Mouse (Mus musculus): ENCODE results near the gene Gm45021.

The Gm45021 gene

DNA sequence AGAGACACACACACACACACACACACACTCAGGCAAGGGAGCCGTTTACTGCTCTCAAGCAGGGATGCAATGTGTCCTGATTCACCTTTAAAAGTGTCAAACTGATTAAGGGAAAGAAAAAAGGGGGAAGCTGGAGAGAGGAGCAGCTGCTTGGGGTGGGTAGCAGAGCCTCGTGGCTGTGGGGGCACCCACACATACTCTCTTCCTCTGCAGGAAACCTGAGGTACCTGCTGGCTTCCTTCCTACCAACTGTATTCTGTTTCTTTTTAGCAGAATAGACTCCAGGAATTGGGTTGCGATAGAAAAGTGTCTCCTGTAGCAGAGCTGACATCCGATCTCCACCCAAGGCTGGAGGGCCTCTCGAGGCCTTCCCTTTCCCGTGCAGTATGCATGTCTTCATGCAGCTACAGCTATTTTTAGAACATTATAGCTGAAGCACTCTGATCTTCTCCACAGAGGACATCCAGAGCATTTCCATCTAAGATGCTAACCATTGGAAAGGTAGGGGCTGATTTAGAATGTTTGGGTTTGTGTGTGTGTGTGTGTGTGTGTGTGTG is at the start of gene Gm45021:
Gene Gm45021 (plus strand): TSS at position 417 of the 557 bp plus-strand sequence.
- DNase-seq (ENCODE audit: low spot score) = no peak

- DNase-seq (ENCODE audit: low spot score) = no peak
Measured at GRCm38 (mm10) chr6:48539860-48540259, 49.5 kb upstream of the Gm45021 start.

GRCm38 (mm10) chr6:48540721-48541120 is 48.7 kb upstream of the Gm45021 start:
- DNase-seq (ENCODE audit: low spot score) = no peak

- DNase-seq (ENCODE audit: low spot score) = no peak
Measured at GRCm38 (mm10) chr6:48541560-48542450, 47.6 kb upstream of the Gm45021 start.

DNA sequence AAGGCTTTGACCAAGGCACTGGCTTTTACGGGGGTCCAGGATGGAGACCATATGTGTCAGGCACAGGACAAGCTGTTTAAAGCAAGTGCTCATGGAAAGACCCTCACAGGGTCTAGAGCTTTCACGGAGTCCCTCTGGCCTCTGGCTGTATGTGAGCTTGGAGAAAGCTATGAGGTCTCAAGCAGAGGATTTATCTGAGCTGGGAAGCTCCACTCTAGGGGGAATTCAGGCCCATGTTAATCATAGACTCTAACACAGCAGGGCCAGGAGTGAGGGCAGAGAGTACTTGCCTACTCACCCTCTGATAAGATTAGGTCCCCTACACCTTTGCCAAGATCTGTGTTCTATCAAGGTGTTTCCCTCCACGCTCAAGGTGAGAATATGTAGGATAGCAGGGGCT is 46.8 kb upstream of the Gm45021 start:
- DNase-seq (ENCODE audit: low spot score) = no peak

DNA sequence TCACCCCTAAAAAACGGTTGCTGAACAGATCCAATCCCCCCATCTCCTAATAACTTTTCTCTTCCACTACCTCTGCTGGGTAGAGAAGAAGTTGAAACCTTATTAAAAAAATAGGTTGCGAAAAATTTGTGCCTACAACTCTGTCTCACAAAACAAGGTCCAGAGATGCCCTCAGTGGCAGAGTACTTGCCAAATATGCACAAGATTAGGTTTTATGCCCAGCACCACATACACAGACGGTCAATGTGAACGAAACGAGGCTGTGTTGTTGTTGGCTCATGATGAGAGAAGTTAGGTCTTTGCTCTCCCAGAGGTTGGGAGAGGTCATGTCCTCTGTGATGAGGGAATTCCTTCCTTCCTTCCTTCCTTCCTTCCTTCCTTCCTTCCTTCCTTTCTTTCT is 44.2 kb upstream of the Gm45021 start:
- no peak for DNase-seq (ENCODE audit: low spot score)

DNA sequence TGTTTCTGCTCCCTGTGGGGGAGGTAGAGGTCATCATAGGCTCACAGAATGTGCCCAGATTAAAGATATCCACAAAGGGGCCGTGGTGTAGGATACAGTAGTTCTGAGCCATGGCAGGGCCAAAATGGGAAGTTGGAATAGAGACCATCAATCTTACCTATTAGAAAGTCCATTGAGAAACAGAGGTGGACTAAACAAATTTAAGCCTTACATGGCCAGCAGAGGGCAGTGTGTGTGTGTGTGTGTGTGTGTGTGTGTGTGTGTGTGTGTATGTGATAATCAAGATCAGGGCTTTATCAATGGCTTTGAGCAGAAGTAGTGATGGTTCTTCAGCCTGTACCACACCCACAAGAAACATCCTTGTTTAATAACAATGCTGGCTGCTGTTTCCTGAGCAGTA is 43.1 kb upstream of the Gm45021 start:
- DNase-seq (ENCODE audit: low spot score) = no peak

- no peak for DNase-seq (ENCODE audit: low spot score)
Measured at GRCm38 (mm10) chr6:48546858-48547257, 42.6 kb upstream of the Gm45021 start.

DNA sequence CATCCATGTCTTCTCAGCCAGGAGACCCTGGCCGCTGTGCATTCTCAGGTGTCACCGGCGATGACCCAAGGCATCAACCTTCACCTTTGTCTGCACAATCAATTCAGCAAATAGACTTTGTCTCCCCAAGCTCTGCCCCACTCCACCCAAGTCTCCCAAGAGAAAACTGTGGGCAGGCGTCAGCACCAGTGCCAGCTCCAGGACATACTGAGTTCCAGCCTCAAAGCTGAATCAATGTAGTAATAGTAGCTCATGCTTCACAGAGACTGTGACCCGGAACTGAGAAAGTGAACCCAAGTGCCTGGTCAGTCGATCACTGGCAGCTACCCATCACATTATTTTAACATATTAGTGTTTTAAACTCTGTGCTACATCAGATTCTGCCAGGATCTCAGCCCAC is 41.1 kb upstream of the Gm45021 start:
- no peak for DNase-seq (ENCODE audit: low spot score)

GRCm38 (mm10) chr6:48552918-48553317 is 36.5 kb upstream of the Gm45021 start:
- DNase-seq (ENCODE audit: low spot score) = peak; percentile 71

DNA sequence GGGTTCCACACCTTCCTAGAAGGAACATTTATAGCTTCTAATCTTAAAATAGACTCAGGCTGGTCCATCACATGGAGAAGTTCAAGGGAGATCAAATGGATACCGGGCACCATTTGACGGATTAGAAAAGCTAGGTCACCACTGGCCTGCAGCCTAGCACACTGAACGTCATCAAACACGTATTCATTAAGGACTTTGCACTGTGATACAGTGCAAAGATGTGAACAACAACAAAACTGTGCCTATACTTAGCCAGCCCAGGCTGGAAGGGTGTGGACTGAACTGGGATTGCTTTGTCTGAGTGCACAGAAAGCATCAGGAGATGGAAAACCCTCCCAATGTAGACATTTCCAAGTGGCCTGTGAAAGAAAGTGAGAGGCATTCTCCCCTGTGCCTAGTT is 35.6 kb upstream of the Gm45021 start:
- DNase-seq (ENCODE audit: low spot score) = no peak

DNA sequence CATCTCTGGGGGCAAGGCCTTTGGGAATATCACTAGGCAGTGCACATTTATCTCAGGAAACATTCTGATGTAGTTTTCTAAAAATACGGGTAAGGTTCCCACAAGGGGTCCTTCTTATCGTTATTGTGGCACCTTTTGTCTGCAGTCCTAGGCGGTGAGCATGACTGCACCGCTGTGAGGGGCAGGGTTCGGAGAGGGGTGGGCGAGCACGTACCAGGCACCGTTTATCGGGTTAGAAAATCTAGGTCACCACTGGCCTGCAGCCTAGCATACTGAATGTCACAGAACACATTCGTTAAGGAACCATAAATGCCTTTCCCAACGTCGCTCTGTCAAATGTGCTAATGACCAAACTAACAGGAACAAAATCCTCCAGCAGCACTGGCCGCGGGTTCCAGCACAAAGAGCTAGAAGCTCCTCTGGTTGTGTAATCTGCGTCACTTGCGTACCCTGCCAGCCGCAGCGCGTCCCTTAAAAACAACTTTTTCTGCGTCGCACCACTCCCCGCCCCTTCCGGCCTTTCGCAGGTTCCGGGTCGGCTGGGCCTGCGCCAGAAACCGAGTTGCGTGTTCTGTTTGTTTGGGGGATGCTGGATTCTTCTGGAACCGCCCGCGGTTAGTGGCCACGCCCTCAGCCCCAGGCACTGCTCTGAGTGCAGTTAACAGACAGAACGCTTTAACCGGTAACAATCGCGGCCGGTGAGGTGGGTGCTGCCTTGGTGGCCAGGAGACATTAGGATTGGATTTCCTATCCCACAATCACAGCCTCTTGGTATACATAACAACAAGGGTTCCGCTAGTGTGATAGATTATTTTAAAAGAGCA is 34.9 kb upstream of the Gm45021 start, which contains the start of gene Lrrc61:
Gene Lrrc61 (plus strand): TSS at position 517 of the 824 bp plus-strand sequence.
- peak; percentile 88 for DNase-seq (ENCODE audit: low spot score)

GRCm38 (mm10) chr6:48555104-48555890 is 34.1 kb upstream of the Gm45021 start:
- DNase-seq (ENCODE audit: low spot score) = peak; percentile 58

DNA sequence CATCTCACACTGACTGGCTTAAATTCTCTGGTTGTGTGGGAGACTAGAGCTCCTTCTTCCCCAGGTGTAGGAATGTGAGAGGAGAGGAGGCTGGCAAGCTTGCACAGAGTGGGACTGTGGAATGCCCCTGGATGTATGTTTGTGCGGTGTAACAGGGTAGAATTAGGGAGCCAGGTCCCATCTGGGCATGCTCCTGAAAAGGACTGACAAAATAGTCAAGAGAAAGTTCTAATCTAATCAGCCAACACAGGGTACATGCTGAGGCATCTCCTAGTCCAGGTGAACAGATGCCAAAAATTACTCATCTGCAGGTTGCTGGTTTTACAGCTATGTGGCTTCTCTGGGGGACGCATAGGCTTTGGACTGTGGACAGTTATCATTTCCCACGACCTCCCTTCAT is 33.5 kb upstream of the Gm45021 start:
- DNase-seq (ENCODE audit: low spot score) = no peak

- no peak for DNase-seq (ENCODE audit: low spot score)
Measured at GRCm38 (mm10) chr6:48565693-48566310, 23.6 kb upstream of the Gm45021 start.

- peak; percentile 36 for DNase-seq (ENCODE audit: low spot score)
Measured at GRCm38 (mm10) chr6:48566312-48566711, 23.1 kb upstream of the Gm45021 start.

DNA sequence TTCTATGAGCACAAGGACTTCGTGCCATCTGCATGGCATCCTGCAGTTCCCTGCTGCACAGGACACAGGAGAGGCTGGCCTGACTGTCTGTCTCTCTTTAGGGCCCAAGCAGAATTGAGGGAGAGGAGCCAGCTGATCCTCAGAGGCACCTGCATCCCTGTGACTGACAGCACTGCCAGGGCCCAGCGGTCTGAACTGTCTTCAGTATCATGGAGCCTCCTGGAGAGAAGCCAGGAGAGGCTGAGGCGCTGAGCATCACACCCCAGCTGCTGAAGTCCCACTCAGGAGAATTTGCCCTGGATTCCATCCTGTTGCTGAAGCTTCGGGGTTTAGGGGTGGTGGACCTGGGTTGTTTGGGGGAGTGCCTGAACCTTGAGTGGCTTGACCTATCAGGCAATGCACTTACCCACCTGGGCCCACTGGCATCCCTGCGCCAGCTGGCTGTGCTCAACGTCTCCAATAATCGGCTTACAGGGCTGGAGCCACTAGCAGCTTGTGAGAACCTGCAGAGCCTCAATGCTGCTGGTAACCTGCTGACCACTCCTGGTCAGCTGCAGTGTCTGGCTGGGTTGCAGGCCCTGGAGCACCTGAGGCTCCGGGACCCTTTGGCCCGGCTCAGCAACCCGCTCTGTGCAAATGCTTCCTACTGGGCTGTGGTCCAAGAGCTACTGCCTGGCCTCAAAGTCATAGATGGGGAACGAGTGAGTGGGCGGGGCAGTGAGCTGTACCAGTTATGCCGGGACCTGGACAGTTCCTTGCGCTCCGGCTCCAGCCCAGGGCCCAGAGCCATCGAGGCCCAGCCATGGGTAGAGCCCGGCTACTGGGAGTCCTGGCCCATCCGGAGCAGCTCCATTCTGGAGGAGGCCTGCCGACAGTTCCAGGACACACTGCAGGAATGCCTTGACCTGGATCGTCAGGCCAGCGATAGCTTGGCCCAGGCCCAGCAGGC is 21.1 kb upstream of the Gm45021 start:
- DNase-seq (ENCODE audit: low spot score) = peak; percentile 44

DNA sequence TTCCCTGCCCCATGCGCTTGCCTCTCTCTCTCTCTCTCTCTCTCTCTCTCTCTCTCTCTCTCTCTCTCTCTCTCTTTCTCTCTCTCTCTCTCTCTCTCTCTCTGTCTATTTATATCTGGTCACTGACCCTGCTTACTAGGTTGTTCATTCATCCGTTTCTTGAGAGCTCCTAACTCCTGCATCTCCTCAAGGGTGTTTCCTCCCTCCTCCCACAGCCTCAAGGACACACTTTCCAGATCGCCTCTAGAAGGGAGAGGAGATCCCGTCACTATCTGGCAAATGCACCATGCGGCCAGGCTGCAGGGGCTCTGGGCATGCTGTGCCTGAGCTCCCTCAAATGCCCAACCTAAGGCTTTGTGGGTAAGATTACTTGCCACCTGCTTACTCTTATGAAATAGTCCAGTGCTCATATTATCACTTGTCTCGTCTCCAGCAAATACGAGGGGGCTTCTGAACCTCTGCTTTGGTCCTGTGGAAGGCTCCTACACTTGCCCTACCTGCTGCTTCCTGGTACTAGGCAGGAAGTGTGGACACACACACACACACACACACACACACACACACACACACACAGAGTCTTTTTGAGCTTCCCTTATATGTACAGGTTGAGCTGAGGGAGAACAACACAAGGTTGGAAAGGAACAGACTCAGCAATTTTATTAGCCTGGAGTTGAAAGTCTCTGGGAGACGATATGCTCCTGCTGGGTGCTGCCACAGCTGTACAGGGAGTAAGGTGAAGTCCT is 20.2 kb upstream of the Gm45021 start:
- DNase-seq (ENCODE audit: low spot score) = no peak

DNA sequence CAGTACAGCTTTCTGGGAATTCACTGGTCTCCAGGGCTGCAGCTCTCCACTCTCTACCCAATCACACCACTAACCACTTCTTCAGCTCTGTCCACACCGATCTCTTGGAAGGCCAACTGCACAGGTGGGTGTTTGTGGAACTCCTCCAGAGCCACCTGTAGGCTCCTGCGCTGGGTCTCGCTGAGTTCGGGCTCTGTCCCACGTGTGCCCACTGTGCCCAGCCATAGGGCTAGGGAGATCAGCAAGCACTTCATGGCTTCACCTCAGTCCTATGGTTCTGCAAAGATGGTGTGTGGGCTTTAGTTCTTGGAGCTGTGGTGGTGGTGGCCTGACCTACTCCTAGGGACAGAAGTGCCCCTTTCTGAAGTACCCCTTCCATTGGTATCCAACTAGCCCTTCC is 17.4 kb upstream of the Gm45021 start:
- DNase-seq (ENCODE audit: low spot score) = no peak

All from testis, postnatal 14 days (tissue).